Mouse (Mus musculus) kidney, adult 2 months (tissue): ENCODE results near the gene Lrrc3c.

Experiments used
- CTCF ChIP-seq: fragments of 200-500 bp; conservative IDR thresholded peaks from 2 replicates; pipeline ENCODE4 v1.5.1; 2011; ENCODE audit warnings: low read depth, mild to moderate bottlenecking, control low read depth, low read length, moderate library complexity, mixed read lengths; ENCODE audit not compliant: insufficient read depth, insufficient read length
- POLR2A ChIP-seq: fragments of 200-500 bp; IDR thresholded peaks from one replicate; pipeline ENCODE4 v1.6.1; 2011; ENCODE audit warnings: low read depth, low read length, control low read depth

DNA sequence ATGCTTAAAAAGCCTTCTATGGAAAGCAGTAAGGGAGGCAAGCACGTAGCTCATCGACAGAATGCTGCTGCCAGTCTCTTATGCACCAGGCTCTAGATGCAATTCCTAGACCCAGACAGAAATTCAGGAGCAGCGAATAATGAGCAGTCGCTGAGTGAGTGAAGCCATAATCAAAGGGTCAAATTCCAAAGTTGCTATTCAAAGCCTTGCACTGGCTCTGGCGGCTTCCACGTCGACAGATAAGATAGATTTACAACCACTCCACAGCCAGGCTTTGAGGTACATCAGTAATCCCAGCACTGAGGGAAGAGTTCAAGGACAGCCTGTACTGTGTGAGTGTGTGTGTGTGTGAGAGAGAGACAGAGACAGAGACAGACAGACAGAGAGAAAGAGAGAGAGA lies 37.1 kb upstream of the Lrrc3c start:
- no peak for TF ChIP-seq CTCF
- no peak for TF ChIP-seq POLR2A
